Mouse (Mus musculus): Measurements from ENCODE around the gene Enpep. TPM values are rescaled to one million over a fixed set of nuclear protein-coding genes. Genes with fewer than 3 reads are reported as not detected.
A peak's percentile ranks its signal among the peaks of the same experiment; 100 is the strongest.

Enpep gene
- polyA plus RNA-seq, 1 experiment from 2014 or later = 16.4 TPM

DNA sequence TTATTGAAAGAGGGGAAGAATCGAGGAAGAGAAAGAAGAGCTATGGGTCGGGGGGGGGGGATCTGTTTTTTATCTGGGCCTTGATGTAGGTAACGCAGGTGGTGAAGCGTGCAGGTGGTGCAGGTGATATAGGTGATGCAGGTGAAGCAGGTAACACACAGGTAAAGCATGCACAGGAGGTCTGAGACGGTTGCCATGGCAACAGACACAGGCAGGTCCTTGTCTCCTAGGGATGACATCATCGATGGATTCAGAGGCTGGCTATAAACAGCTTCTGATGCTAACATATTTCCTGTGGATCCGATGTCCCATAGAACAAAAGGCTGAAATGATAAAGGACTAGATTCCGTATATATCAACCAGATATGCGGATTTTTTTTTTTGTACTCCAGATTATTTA lies 81.5 kb downstream of the Enpep start:
- no peak overlapping the region for H3K4me3 ChIP-seq (ENCODE audit: low read length)
- H3K9ac ChIP-seq (ENCODE audit: low read length) = no peak overlapping the region
- H3K27me3 ChIP-seq (ENCODE audit: control insufficient read depth, insufficient read depth, low read length) = no peaks in the 10 kb centered on the region
- no peaks in the 10 kb centered on the region for H3K4me1 ChIP-seq (ENCODE audit: control insufficient read depth, insufficient read depth, low read length)
- no peak overlapping the region for H3K27ac ChIP-seq (ENCODE audit: low read length)
- no peaks in the 10 kb centered on the region for H3K9me3 ChIP-seq (replicated peaks; ENCODE audit: control insufficient read depth, low read length)
- WGBS = 77% methylated on average over 9 of the region's 9 CpGs
- no peaks in the 10 kb centered on the region for H3K36me3 ChIP-seq (ENCODE audit: control insufficient read depth, insufficient read depth)
- H3K4me2 ChIP-seq (ENCODE audit: low read depth, low read length) = no peak overlapping the region
- no peak for ATAC-seq (replicated peaks; ENCODE audit: extremely low read depth, insufficient read depth, low FRiP score)

DNA sequence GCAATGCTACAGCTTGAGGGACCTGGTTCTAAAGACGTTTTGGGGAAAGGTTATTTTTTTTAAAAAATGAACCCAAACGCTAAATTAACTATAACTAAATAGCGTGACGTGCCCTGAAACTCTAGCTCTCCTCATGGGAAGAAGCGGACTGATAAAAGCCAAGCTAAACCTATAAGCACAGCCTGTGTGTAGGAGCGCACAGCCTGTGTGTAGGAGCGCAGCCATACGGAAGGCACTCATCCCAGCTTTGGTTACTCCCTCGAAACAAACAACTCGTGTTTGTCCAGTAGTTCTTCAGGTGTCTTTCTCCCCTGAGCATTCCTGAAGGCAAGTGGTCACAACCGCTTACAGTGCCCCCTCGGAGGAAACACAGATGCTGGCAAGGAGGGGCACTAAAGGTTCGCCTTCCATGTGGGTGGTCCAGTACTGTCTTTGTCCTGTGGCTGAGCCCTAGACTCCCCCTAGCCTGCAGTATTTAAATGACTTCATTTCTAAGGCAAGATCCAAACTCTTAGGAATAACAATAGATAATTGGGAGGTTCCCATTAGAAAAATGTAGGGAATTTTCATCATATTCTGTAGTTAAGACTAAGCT lies 93.8 kb downstream of the Enpep start:
- no peak overlapping the region for H3K4me3 ChIP-seq (ENCODE audit: low read length)
- H3K9ac ChIP-seq (ENCODE audit: low read length) = no peak overlapping the region
- H3K36me3 ChIP-seq (ENCODE audit: control insufficient read depth, insufficient read depth) = no peaks in the 10 kb centered on the region
- H3K4me2 ChIP-seq (ENCODE audit: low read depth, low read length) = no peak overlapping the region
- peaks cover 2% of the 10 kb centered on the region; the same call in 1 of the 2 replicates for H3K27me3 ChIP-seq (ENCODE audit: control insufficient read depth, insufficient read depth, low read length)
- H3K9me3 ChIP-seq (replicated peaks; ENCODE audit: control insufficient read depth, low read length) = no peaks in the 10 kb centered on the region
- H3K4me1 ChIP-seq (ENCODE audit: control insufficient read depth, insufficient read depth, low read length) = no peaks in the 10 kb centered on the region
- ATAC-seq (replicated peaks; ENCODE audit: extremely low read depth, insufficient read depth, low FRiP score) = no peak
- no peak overlapping the region for H3K27ac ChIP-seq (ENCODE audit: low read length)
- WGBS = 40% methylated on average over 13 of the region's 13 CpGs

- Histone ChIP-seq H3K27ac (ENCODE audit: low read length) (no peak overlapping the region), H3K4me2 (ENCODE audit: low read depth, low read length) (no peak overlapping the region), H3K4me1 (ENCODE audit: control insufficient read depth, insufficient read depth, low read length) (no peaks in the 10 kb centered on the region), H3K9me3 (replicated peaks; ENCODE audit: control insufficient read depth, low read length) (no peaks in the 10 kb centered on the region), H3K36me3 (ENCODE audit: control insufficient read depth, insufficient read depth) (no peaks in the 10 kb centered on the region), H3K9ac (ENCODE audit: low read length) (no peak overlapping the region), H3K27me3 (ENCODE audit: control insufficient read depth, insufficient read depth, low read length) (peaks cover 2% of the 10 kb centered on the region; the same call in 1 of the 2 replicates), H3K4me3 (ENCODE audit: low read length) (no peak overlapping the region)
- 75% methylated on average over 1 of the region's 1 CpGs for WGBS
- no peak for ATAC-seq (replicated peaks; ENCODE audit: extremely low read depth, insufficient read depth, low FRiP score)
Observed at GRCm38 (mm10) chr3:129238010-129238409, 94.5 kb downstream of the Enpep start.

- 0 out of 2 replicates have a peak, but pooled peaks cover 3% of the 10 kb centered on the region for H3K4me1 ChIP-seq (ENCODE audit: control insufficient read depth, insufficient read depth, low read length)
- 17% methylated on average over 5 of the region's 5 CpGs for WGBS
- H3K9ac ChIP-seq (ENCODE audit: low read length) = no peak overlapping the region
- H3K4me3 ChIP-seq (ENCODE audit: low read length) = no peak overlapping the region
- no peaks in the 10 kb centered on the region for H3K9me3 ChIP-seq (replicated peaks; ENCODE audit: control insufficient read depth, low read length)
- H3K4me2 ChIP-seq (ENCODE audit: low read depth, low read length) = peak overlapping the region; percentile 2; the same call in 1 of the 2 replicates
- H3K27me3 ChIP-seq (ENCODE audit: control insufficient read depth, insufficient read depth, low read length) = peaks cover 50% of the 10 kb centered on the region
- ATAC-seq (replicated peaks; ENCODE audit: extremely low read depth, insufficient read depth, low FRiP score) = no peak
- H3K36me3 ChIP-seq (ENCODE audit: control insufficient read depth, insufficient read depth) = no peaks in the 10 kb centered on the region
- H3K27ac ChIP-seq (ENCODE audit: low read length) = no peak overlapping the region
Observed at GRCm38 (mm10) chr3:129227331-129227730, 105.2 kb downstream of the Enpep start.

- Histone ChIP-seq H3K4me2 (ENCODE audit: low read depth, low read length) (peak overlapping the region; percentile 2; the same call in 1 of the 2 replicates), H3K27me3 (ENCODE audit: control insufficient read depth, insufficient read depth, low read length) (peaks cover 55% of the 10 kb centered on the region), H3K9me3 (replicated peaks; ENCODE audit: control insufficient read depth, low read length) (no peaks in the 10 kb centered on the region), H3K4me1 (ENCODE audit: control insufficient read depth, insufficient read depth, low read length) (0 out of 2 replicates have a peak, but pooled peaks cover 3% of the 10 kb centered on the region), H3K36me3 (ENCODE audit: control insufficient read depth, insufficient read depth) (no peaks in the 10 kb centered on the region), H3K9ac (ENCODE audit: low read length) (no peak overlapping the region), H3K4me3 (ENCODE audit: low read length) (no peak overlapping the region), H3K27ac (ENCODE audit: low read length) (no peak overlapping the region)
- ATAC-seq (replicated peaks; ENCODE audit: extremely low read depth, insufficient read depth, low FRiP score) = no peak
- 6% methylated on average over 6 of the region's 6 CpGs for whole genome bisulfite sequencing
Observed at GRCm38 (mm10) chr3:129226681-129227080, 105.8 kb downstream of the Enpep start.

DNA sequence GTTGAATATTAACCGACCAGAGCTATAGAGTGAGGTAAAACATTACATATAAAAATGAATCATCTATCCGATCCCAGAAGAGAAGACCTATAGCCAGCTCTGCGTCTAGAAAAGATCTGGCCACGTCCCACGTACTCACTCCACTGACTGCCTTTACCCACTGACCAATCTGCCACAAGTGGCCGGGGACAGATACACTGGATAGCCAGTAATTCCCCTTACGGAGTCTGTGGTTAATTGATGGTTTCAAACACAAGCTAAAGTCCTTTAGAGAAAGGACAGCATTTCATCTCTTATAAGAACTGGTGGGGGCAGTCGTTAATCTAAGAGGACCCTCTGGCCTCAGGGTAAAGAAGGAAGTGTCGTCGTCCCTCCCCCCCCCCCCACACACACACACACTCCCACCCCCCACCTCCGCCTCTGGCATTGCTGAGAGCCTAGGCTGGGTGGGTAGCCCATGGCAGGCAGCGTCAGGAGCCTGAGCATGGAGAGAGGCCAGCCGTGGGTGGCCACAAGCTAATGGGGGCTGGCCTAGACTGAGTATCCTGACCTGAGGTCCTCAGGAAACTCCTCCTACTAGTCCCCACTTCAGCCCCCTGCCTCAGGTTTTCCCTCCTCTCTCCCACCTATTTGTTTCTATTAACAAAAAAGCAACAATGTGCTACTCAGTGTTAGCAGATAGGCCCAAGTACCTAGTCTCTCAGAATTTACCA lies 106.8 kb downstream of the Enpep start:
- no peak overlapping the region for H3K9ac ChIP-seq (ENCODE audit: low read length)
- ATAC-seq (replicated peaks; ENCODE audit: extremely low read depth, insufficient read depth, low FRiP score) = no peak

GRCm38 (mm10) chr3:129224806-129225576 lies 107.5 kb downstream of the Enpep start:
- Histone ChIP-seq H3K27ac (ENCODE audit: low read length) (no peak overlapping the region), H3K9ac (ENCODE audit: low read length) (peak overlapping the region; percentile 36), H3K4me1 (ENCODE audit: control insufficient read depth, insufficient read depth, low read length) (0 out of 2 replicates have a peak, but pooled peaks cover 5% of the 10 kb centered on the region), H3K9me3 (replicated peaks; ENCODE audit: control insufficient read depth, low read length) (no peaks in the 10 kb centered on the region), H3K4me2 (ENCODE audit: low read depth, low read length) (peak overlapping the region; percentile 51), H3K27me3 (ENCODE audit: control insufficient read depth, insufficient read depth, low read length) (peaks cover 63% of the 10 kb centered on the region), H3K36me3 (ENCODE audit: control insufficient read depth, insufficient read depth) (no peaks in the 10 kb centered on the region), H3K4me3 (ENCODE audit: low read length) (peak overlapping the region; percentile 42)
- WGBS = 1% methylated on average over 40 of the region's 40 CpGs
- ATAC-seq (replicated peaks; ENCODE audit: extremely low read depth, insufficient read depth, low FRiP score) = 0 out of 2 replicates have a peak, but pooled peaks have one; percentile 14

More for the DNA sequence above, 106.8 kb downstream of the Enpep start:
- H3K27me3 ChIP-seq (ENCODE audit: control insufficient read depth, insufficient read depth, low read length) = peaks cover 61% of the 10 kb centered on the region
- H3K9me3 ChIP-seq (replicated peaks; ENCODE audit: control insufficient read depth, low read length) = no peaks in the 10 kb centered on the region
- H3K27ac ChIP-seq (ENCODE audit: low read length) = no peak overlapping the region
- peak overlapping the region; percentile 51 for H3K4me2 ChIP-seq (ENCODE audit: low read depth, low read length)
- H3K4me3 ChIP-seq (ENCODE audit: low read length) = peak overlapping the region; percentile 42
- WGBS = 7% methylated on average over 12 of the region's 13 CpGs
- 0 out of 2 replicates have a peak, but pooled peaks cover 4% of the 10 kb centered on the region for H3K4me1 ChIP-seq (ENCODE audit: control insufficient read depth, insufficient read depth, low read length)
- H3K36me3 ChIP-seq (ENCODE audit: control insufficient read depth, insufficient read depth) = no peaks in the 10 kb centered on the region

DNA sequence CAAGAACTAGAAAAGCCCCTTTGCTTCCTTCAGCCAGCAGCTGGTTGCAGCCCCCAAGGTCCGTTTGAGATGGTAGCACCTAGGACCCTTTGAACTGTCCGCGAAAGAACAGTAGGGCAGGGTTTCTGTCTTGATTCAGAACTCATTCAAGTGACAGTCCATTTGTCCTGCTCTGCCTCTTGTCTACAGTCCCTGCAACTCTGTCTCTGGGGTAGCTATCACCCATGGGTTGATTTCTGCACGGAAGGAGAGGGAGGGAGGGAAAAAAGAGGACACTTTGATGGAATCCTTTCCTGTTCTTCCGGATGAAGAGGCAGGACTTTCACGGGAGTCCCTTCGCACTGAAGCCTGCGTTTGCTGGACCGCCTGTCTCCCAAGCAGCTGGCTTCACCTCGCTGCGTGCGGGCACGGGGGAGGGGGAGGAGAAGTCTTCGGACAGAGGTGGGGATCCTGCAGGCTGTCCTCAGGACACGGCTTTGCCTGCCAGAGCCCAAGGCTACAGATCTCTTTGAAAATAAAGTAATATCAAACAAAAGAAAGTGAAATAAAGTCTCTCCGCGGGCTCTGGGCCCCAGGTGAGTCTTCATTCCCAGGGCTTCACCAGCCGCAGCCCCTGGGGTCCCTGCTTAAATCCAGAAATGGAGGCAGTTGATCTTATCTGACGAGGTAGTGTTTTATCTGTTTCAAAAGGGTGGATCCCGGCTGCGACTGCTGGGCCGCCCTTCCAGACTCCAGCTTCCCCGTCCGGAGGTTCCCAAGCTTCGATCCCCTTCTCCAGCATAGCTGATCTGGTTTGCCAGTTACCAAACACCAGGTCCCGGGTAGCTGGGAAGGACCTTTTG lies 108.3 kb downstream of the Enpep start:
- no peaks in the 10 kb centered on the region for H3K36me3 ChIP-seq (ENCODE audit: control insufficient read depth, insufficient read depth)
- no peak for ATAC-seq (replicated peaks; ENCODE audit: extremely low read depth, insufficient read depth, low FRiP score)
- H3K9ac ChIP-seq (ENCODE audit: low read length) = peak overlapping the region; percentile 21
- 2% methylated on average over 26 of the region's 26 CpGs for WGBS
- peak overlapping the region; percentile 42 for H3K4me3 ChIP-seq (ENCODE audit: low read length)
- 0 out of 2 replicates have a peak, but pooled peaks cover 5% of the 10 kb centered on the region for H3K4me1 ChIP-seq (ENCODE audit: control insufficient read depth, insufficient read depth, low read length)
- peaks cover 66% of the 10 kb centered on the region for H3K27me3 ChIP-seq (ENCODE audit: control insufficient read depth, insufficient read depth, low read length)
- no peaks in the 10 kb centered on the region for H3K9me3 ChIP-seq (replicated peaks; ENCODE audit: control insufficient read depth, low read length)
- no peak overlapping the region for H3K27ac ChIP-seq (ENCODE audit: low read length)
- peak overlapping the region; percentile 51 for H3K4me2 ChIP-seq (ENCODE audit: low read depth, low read length)
